In genomic region chr5:116714256-116714655, GRCm38 (mm10) we compare ENCODE assay signal across 10 mouse cellular contexts.
DNase-seq lines count a peak whose midpoint lies in the region; ATAC-seq and TF ChIP-seq lines count a peak whose summit lies in the region.
"Had no signal": no experiment of that assay in that cellular context is flagged by ENCODE, and none has a peak within 500 bp of the region (broad histone marks: within the 10 kb centered on the region; RNA-seq: fewer than 3 reads in every experiment).

No protein-coding gene starts in this region.

- H3K4me3 ChIP-seq in hindbrain, embryonic 10.5 days = no peak overlapping the region
- no peak overlapping the region for H3K4me3 ChIP-seq in hindbrain, embryonic 16.5 days (ENCODE audit: low read length)
- no peak overlapping the region for H3K4me3 ChIP-seq in midbrain, postnatal 0 days (ENCODE audit: low read depth, low read length)
- no peak overlapping the region for H3K4me3 ChIP-seq in midbrain, embryonic 15.5 days
- H3K4me3 ChIP-seq: liver, embryonic 15.5 days had no signal

- TF ChIP-seq CTCF in midbrain, postnatal 0 days (IDR thresholded peaks at IDR 0.05) = no peak

- DNase-seq in hindbrain, embryonic 10.5 days (ENCODE audit: low spot score) = peak; percentile 23
- DNase-seq in midbrain, postnatal 0 days (ENCODE audit: low spot score) = peak; percentile 50
- peak; percentile 82 for DNase-seq in embryo, embryonic 10.5 days (ENCODE audit: low spot score)
- peak; percentile 73 for DNase-seq in retina, embryonic 14.5 days (ENCODE audit: low spot score)
- no peak for DNase-seq in layer of hippocampus, postnatal 25 days (ENCODE audit: extremely low spot score in 1 of 2, low spot score in 1 of 2)
- DNase-seq in gastrocnemius, postnatal 14 days = no peak

- no peak overlapping the region for H3K27ac ChIP-seq in hindbrain, embryonic 10.5 days
- H3K27ac ChIP-seq in hindbrain, embryonic 16.5 days (ENCODE audit: low read depth, low read length) = no peak overlapping the region
- H3K27ac ChIP-seq in midbrain, postnatal 0 days (ENCODE audit: low read depth, low read length) = no peak overlapping the region
- no peak overlapping the region for H3K27ac ChIP-seq in midbrain, embryonic 15.5 days
- H3K27ac ChIP-seq: liver, embryonic 15.5 days had no signal

- H3K4me1 ChIP-seq in hindbrain, embryonic 10.5 days (replicated peaks) = peaks cover 6% of the 10 kb centered on the region
- H3K4me1 ChIP-seq in hindbrain, embryonic 16.5 days (ENCODE audit: control insufficient read depth, insufficient read depth, low read depth, low read length) = no peaks in the 10 kb centered on the region
- H3K4me1 ChIP-seq in midbrain, postnatal 0 days (ENCODE audit: insufficient read depth, low read length) = no peaks in the 10 kb centered on the region
- H3K4me1 ChIP-seq in midbrain, embryonic 15.5 days = no peaks in the 10 kb centered on the region
- H3K4me1 ChIP-seq: liver, embryonic 15.5 days had no signal

- H3K9me3 ChIP-seq in hindbrain, embryonic 10.5 days = no peaks in the 10 kb centered on the region
- no peaks in the 10 kb centered on the region for H3K9me3 ChIP-seq in hindbrain, embryonic 16.5 days (ENCODE audit: control insufficient read depth, low read length)
- no peaks in the 10 kb centered on the region for H3K9me3 ChIP-seq in midbrain, postnatal 0 days (ENCODE audit: low read length)
- no peaks in the 10 kb centered on the region for H3K9me3 ChIP-seq in midbrain, embryonic 15.5 days
- H3K9me3 ChIP-seq: liver, embryonic 15.5 days had no signal

- no peak overlapping the region for H3K9ac ChIP-seq in hindbrain, embryonic 16.5 days (ENCODE audit: low read depth, low read length)
- H3K9ac ChIP-seq in midbrain, postnatal 0 days (replicated peaks; ENCODE audit: low read length, poor library complexity, severe bottlenecking) = no peak overlapping the region
- no peak overlapping the region for H3K9ac ChIP-seq in midbrain, embryonic 15.5 days
- H3K9ac ChIP-seq: liver, embryonic 15.5 days had no signal

- no peaks in the 10 kb centered on the region for H3K36me3 ChIP-seq in hindbrain, embryonic 10.5 days
- H3K36me3 ChIP-seq in hindbrain, embryonic 16.5 days (ENCODE audit: control insufficient read depth, insufficient read depth, low read length) = no peaks in the 10 kb centered on the region
- no peaks in the 10 kb centered on the region for H3K36me3 ChIP-seq in midbrain, postnatal 0 days (ENCODE audit: insufficient read depth, low read length)
- no peaks in the 10 kb centered on the region for H3K36me3 ChIP-seq in midbrain, embryonic 15.5 days (replicated peaks)
- H3K36me3 ChIP-seq: liver, embryonic 15.5 days had no signal

- H3K4me2 ChIP-seq in hindbrain, embryonic 16.5 days (ENCODE audit: low read length) = no peak overlapping the region
- H3K4me2 ChIP-seq in midbrain, postnatal 0 days (ENCODE audit: low read depth, low read length, poor library complexity, severe bottlenecking) = no peak overlapping the region
- H3K4me2 ChIP-seq in midbrain, embryonic 15.5 days = no peak overlapping the region
- H3K4me2 ChIP-seq: liver, embryonic 15.5 days had no signal

- WGBS in hindbrain, embryonic 10.5 days = 36% methylated on average over 7 of the region's 7 CpGs
- WGBS in hindbrain, embryonic 16.5 days = 32% methylated on average over 7 of the region's 7 CpGs
- WGBS in midbrain, postnatal 0 days = 35% methylated on average over 7 of the region's 7 CpGs
- WGBS in midbrain, embryonic 15.5 days = 37% methylated on average over 7 of the region's 7 CpGs

- no peak for ATAC-seq in hindbrain, embryonic 16.5 days
- no peak for ATAC-seq in midbrain, postnatal 0 days (ENCODE audit: low FRiP score)
- no peak for ATAC-seq in midbrain, embryonic 15.5 days (replicated peaks)
- ATAC-seq: CD4-positive, CD25-positive, alpha-beta regulatory T cell, adult 4 months had no signal

- intact Hi-C loops in gastrocnemius, postnatal 14 days (cut with DNase I; ENCODE audit: low total_unique reads) = no loop called here

- no peaks in the 10 kb centered on the region for H3K27me3 ChIP-seq in hindbrain, embryonic 10.5 days (ENCODE audit: insufficient read depth, poor library complexity, severe bottlenecking)
- no peaks in the 10 kb centered on the region for H3K27me3 ChIP-seq in hindbrain, embryonic 16.5 days (replicated peaks; ENCODE audit: control insufficient read depth, insufficient read depth, low read length)
- H3K27me3 ChIP-seq in midbrain, postnatal 0 days (ENCODE audit: insufficient read depth, low read length) = no peaks in the 10 kb centered on the region
- no peaks in the 10 kb centered on the region for H3K27me3 ChIP-seq in midbrain, embryonic 15.5 days (replicated peaks)
- H3K27me3 ChIP-seq: liver, embryonic 15.5 days had no signal

Comparison
In these comparisons a context has a peak if more than half of its experiments do, and no peak if none do; other contexts are left out.
1. DNase-seq: peak in hindbrain, embryonic 10.5 days (single experiment), midbrain, postnatal 0 days (single experiment), embryo, embryonic 10.5 days (single experiment) and retina, embryonic 14.5 days (single experiment); none in layer of hippocampus, postnatal 25 days (0 of 2) and gastrocnemius, postnatal 14 days (single experiment).